Mouse (Mus musculus) spleen, postnatal 36 days (tissue): ENCODE measurements around the gene Arhgap15.

Experiments used
- DNase-seq, 2 experiments: peaks; one replicate each; pipeline ENCODE4 v3.0.0; 2022; ENCODE audit warnings: low spot score in 2 of 2, mixed read lengths in 1 of 2

Gene Arhgap15

GRCm38 (mm10) chr2:43783759-43784735 is 35.4 kb downstream of the Arhgap15 start:
- no peak for DNase-seq

- DNase-seq, result no peak
Observed at GRCm38 (mm10) chr2:43786101-43786500, 37.5 kb downstream of the Arhgap15 start.

DNA sequence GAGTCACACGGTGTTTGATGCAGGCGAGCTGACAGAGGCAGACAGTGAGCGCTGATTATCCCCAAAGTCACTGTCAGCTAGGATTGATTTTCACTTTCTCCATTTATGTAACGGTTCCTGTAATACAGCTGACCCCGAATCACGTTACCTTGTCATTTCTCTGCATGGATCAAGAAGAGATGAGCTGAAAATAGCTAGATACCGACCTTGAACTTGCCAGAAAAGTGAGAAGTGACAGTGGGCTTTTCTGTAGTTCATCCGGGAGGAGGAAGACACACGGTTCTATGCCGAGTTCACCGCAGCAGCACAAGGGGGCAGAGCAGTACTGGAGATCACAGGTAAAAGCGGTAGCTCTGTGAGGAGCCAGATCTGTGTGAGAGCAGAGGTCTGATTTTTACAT is 38.5 kb downstream of the Arhgap15 start:
- no peak for DNase-seq

- no peak for DNase-seq
Observed at GRCm38 (mm10) chr2:43788484-43788883, 39.9 kb downstream of the Arhgap15 start.

DNA sequence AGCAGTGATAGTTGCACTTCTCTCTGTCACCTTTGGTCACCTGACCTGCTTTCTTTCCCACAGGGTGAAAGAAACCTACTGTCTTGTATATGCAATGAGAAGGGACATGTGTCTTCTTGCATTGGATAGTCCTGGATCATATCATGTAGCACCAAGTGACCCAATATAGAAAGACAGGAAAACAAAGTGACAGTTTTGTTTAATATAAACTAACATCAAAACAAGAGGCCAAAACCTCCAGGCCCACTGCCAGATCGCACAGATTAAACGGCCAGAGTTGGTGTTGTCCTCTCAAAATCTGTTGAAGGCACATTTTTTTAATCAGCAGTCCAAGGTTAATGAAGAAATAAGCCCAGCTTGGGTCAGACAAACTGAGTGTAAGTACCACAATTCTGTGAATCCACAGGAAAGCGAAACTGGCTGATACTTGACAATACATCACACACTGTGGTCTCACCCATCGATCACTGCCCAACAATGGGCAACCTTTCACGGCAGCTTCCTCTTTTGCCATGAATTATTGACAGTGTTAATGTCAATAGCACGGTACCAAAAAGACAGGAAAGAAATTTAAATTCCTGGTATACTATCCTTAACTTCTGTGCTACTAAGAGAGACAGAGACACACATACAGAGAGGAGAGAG is 41.5 kb downstream of the Arhgap15 start:
- no peak for DNase-seq

DNA sequence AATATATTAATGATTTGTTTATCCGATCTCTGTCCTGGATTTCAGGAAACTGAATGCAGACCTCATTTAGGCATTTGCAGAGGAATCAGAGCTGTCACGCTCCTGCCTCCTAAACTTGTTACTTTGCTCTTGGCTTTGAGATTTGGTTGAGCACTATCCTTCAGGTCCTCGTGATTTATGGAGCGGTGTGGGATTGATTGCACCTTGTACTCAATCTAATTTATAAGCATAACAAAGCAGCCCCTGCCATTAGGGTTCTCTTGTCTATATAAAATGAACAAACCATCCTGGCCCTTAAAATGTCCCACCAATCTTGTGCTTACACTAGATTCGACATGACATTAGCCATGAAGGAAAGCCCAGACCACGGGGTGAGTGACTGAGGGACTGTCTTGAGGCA is 43.0 kb downstream of the Arhgap15 start:
- no peak for DNase-seq

- DNase-seq, result no peak
Observed at GRCm38 (mm10) chr2:43793105-43793504, 44.5 kb downstream of the Arhgap15 start.

DNA sequence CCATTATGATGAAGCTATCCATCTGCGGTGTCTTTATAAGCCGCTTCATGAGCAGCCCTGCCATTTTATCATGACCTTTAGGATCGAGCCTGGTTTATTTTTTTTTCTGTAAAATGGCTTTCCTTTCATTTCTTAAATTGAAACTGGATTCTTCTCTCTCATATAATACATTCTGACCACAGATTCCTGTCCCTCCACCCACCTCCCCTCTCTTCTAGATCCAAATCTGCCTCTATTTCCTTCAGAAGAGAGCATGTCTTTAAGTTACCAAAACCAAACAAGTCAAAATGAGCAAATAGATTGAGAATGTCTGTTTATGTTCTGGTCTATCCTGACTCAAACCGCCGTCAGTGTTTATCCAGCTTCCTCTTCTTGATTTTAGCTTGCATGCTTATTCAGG is 46.1 kb downstream of the Arhgap15 start:
- DNase-seq, result no peak

DNA sequence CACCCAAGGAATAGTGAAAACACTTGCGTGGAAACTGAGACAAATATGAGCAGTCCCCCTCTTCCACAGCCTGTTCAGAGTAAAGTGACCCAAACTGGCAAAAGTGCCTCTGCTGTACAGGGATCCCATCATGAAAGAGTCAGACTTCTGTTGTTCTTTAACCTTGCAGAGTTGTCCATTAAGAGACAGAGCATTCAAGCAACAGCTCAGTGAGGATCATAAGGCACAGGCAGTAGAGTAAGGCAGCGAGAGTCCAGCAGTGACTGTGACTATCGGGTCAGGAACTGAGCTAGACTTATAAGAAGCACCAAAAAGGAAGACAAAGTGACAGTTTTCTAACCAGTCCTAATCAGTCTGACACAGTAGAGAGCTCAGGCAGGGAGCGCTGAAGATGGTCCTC is 47.8 kb downstream of the Arhgap15 start:
- DNase-seq, result no peak

GRCm38 (mm10) chr2:43805960-43806744 is 57.5 kb downstream of the Arhgap15 start:
- no peak for DNase-seq

- DNase-seq, result no peak
Observed at GRCm38 (mm10) chr2:43815896-43816787, 67.5 kb downstream of the Arhgap15 start.

GRCm38 (mm10) chr2:43816788-43817581 is 68.4 kb downstream of the Arhgap15 start:
- DNase-seq, result no peak

GRCm38 (mm10) chr2:43835931-43836330 is 87.3 kb downstream of the Arhgap15 start:
- no peak for DNase-seq

GRCm38 (mm10) chr2:43841644-43842043 is 93.0 kb downstream of the Arhgap15 start:
- DNase-seq, result no peak

GRCm38 (mm10) chr2:43851195-43851594 is 102.6 kb downstream of the Arhgap15 start:
- peak; percentile 4 to 7 for DNase-seq

GRCm38 (mm10) chr2:43862709-43863108 is 114.1 kb downstream of the Arhgap15 start:
- DNase-seq, result peak in 1 of 2 experiments; percentile 4

DNA sequence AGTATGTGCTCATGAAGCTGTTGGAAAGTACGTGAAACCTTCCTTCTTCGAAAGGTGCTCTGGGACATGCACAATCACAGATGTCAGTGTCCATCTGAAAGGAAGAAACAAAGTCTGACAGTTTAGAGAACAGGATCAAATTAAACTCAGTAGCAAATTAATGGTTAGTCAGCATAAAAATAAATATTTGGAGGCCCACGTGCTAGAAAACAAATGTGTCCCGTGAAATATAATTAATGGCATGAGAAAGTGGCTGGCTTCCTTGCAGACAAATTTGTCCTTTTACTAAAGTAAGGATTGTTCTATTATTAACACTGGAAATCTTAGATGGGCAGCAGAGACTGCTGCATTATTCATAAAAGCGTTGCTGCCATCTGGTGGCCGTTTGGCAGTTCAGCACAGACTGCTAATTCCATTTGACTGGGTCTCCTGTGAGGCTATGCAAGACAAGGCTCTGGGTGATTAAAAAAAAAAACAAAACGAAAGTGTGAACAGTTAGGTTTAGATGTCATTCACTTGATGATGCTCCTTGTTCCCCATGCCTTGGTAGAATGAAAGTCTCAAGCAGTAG is 153.9 kb downstream of the Arhgap15 start:
- DNase-seq, result peak; percentile 54 to 55

DNA sequence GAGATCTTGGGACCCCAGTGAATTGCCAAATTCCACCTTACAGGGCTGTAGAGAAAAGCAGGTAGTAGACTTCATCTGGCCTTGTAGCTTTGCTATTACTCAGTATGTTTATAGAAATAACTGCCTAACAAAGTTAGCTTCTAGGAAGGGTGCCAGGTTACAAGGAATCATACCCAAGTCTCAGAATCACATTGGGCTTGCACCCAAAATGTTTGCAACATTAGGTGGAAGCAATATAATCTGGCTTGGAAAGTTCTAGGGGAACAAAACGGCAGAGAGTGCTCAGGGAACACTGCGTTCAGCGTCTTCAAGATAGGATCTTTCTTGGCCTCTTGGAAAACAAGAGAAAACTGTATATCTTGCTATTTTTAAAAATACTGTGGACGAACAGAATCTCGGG is 158.9 kb downstream of the Arhgap15 start:
- DNase-seq, result no peak

DNA sequence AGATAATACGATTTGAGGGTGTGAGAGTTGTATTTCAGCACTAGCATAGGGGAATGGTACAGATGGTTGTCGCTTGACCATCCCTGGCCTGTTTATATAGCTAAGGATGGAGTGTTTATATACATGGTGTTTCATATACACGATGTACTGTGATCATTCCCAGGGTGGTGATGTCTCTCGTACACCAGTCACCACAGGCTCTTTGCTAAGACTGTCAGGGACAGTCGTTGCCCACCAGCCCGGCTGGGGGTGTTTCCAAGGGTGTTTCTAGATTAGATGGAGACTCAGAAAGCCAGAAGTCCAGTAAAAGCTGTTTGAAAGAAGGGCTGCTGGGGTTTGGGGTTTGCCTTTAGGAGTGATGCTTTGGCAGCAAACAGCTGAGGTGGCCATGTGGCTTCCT is 165.5 kb downstream of the Arhgap15 start:
- DNase-seq, result no peak

DNA sequence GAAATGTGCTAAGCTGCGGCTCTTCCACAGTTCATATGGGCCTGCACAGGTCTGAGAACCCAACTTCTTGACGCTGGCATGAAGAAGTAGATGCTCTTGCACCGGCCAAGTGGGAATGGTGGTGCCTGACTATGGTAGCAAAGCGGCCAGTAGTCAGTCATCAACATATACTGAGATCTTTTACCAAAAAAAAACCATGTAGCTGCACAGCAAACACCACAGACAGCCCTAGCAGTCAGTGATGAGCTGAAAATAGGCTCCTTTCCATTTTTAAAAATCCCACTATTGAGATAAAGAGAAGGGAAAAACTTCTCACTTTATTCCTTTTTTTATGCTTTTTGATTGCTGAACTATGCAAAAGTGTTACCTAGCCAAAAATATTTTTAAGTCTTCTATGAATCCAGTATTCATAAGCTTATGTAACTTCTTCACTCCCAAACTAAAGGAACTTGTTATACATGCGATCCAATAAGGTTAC is 175.3 kb downstream of the Arhgap15 start:
- DNase-seq, result no peak
